Mouse (Mus musculus) erythroblast, embryonic 14.5 days (primary cell): ENCODE data around the gene Slc25a25. TPM values are rescaled to one million over a fixed set of nuclear protein-coding genes. Genes with fewer than 3 reads are reported as not detected.
"Not testable (repeated sequence)": the region's sequence is repeated elsewhere in the genome, so short reads cannot be mapped to it uniquely, and the experiment has no call there.

Experiments
- H3K27me3 ChIP-seq: 2 replicates; pipeline ENCODE4 v1.6.1; 2012; ENCODE audit warnings: inconsistent platforms; ENCODE audit not compliant: control insufficient read depth
- H3K36me3 ChIP-seq: 2 replicates; pipeline ENCODE4 v1.6.1; 2012; ENCODE audit warnings: mild to moderate bottlenecking, inconsistent platforms; ENCODE audit not compliant: control insufficient read depth
- H3K4me1 ChIP-seq: 2 replicates; pipeline ENCODE4 v1.6.1; 2012; ENCODE audit warnings: inconsistent platforms; ENCODE audit not compliant: control insufficient read depth
- H3K4me3 ChIP-seq: replicated peaks from 2 replicates; pipeline ENCODE3; 2012; ENCODE audit warnings: moderate library complexity, mild to moderate bottlenecking, inconsistent platforms
- H3K9me3 ChIP-seq: 2 replicates; pipeline ENCODE4 v1.6.1; 2012; ENCODE audit warnings: low read length, inconsistent platforms, mixed read lengths; ENCODE audit not compliant: control insufficient read depth
- GATA1 ChIP-seq: IDR thresholded peaks from 2 replicates; pipeline ENCODE4 v1.6.1; 2012; ENCODE audit warnings: low read length, inconsistent platforms, mixed read lengths
- TAL1 ChIP-seq: IDR thresholded peaks from 3 replicates; pipeline ENCODE4 v1.6.1; 2012; ENCODE audit warnings: low read length, inconsistent platforms, mixed read lengths
- polyA plus RNA-seq: library from polyadenylated mRNA; stranded (reverse); fragments of >175 nt; gene quantifications from 2 replicates; pipeline ENCODE4 v1.2.3, GENCODE M21; 2012

The Slc25a25 gene
- polyA plus RNA-seq, result 1.9 and 2.0 TPM in 2 replicates

DNA sequence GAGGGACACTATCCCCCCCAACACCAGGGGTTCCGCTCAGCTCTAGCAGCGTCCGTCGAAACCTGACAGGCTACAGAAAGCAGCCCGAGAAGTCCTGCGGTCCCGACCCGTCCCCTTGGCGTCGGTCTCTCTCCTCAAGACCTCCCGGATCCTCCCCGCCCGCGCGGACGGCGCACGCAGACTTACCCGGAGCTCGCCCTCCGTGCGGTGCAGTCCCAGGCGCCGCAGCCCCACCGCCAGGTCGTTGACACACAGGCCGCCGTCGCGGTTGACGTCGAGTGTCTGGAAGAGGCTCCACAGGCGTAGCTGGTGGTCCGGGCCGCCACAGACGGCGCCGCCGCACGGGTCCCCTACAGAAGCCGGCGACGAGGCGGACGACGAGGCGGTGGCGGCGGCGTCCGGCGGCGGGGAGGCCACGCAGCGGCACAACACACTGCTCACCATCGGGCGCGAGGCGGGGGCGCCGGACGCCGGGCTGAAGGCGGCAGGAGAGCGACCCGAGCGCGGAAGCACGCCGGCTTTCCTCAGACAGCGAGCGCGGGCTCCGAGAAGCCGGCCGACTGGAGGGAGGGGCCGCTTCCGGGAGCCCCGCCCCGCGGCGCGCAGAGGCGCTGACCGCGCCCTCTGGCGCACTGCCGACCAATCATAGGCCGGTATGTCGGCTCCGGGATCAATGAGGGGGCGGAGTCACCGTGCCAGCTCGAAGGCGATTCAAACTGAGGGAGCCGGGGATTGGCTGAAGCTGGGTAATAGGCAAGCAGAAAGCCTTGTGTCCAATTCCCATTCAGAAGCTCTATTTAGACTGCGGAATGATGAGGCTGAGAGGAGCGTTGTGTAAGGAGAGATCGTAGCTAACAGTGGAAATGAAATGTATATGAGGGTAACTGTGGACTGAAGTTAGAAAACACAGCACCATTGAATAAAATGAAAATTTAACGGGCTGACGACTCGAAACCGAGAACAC, at the start of gene Slc25a25:
Gene Slc25a25, minus strand, starts transcription at position 565 of the 964 bp plus-strand sequence.
- H3K27me3 ChIP-seq, result no peaks in the 10 kb centered on the region
- peaks cover 64% of the 10 kb centered on the region for H3K4me1 ChIP-seq
- no peaks in the 10 kb centered on the region for H3K9me3 ChIP-seq
- peak within 1 kb of the TSS; percentile 85 for H3K4me3 ChIP-seq
- no peak for TF ChIP-seq TAL1
- TF ChIP-seq GATA1, result no peak
- peaks cover 25% of the 10 kb centered on the region for H3K36me3 ChIP-seq

GRCm38 (mm10) chr2:32500461-32500860, 49.2 kb upstream of the Slc25a25 start:
- H3K27me3 ChIP-seq, result no peaks in the 10 kb centered on the region
- no peak overlapping the region for H3K4me3 ChIP-seq
- peaks cover 6% of the 10 kb centered on the region for H3K4me1 ChIP-seq
- H3K9me3 ChIP-seq, result peaks cover 7% of the 10 kb centered on the region; the same call in 1 of the 2 replicates
- TF ChIP-seq GATA1 (no peak), TAL1 (no peak)
- H3K36me3 ChIP-seq, result no peaks in the 10 kb centered on the region

GRCm38 (mm10) chr2:32499365-32499764, 48.1 kb upstream of the Slc25a25 start:
- H3K36me3 ChIP-seq, result no peaks in the 10 kb centered on the region
- peaks cover 7% of the 10 kb centered on the region; the same call in 1 of the 2 replicates for H3K9me3 ChIP-seq
- TF ChIP-seq GATA1 (no peak), TAL1 (no peak)
- no peaks in the 10 kb centered on the region for H3K27me3 ChIP-seq
- H3K4me3 ChIP-seq, result no peak overlapping the region
- peaks cover 16% of the 10 kb centered on the region for H3K4me1 ChIP-seq

GRCm38 (mm10) chr2:32496190-32496589, 44.9 kb upstream of the Slc25a25 start:
- Histone ChIP-seq H3K4me3 (no peak overlapping the region), H3K27me3 (no peaks in the 10 kb centered on the region), H3K36me3 (no peaks in the 10 kb centered on the region), H3K4me1 (peaks cover 16% of the 10 kb centered on the region), H3K9me3 (peaks cover 7% of the 10 kb centered on the region; the same call in 1 of the 2 replicates)
- no peak for TF ChIP-seq TAL1
- no peak for TF ChIP-seq GATA1

GRCm38 (mm10) chr2:32495185-32495726, 44.0 kb upstream of the Slc25a25 start:
- Histone ChIP-seq H3K27me3 (no peaks in the 10 kb centered on the region), H3K4me3 (peak overlapping the region; percentile 46), H3K4me1 (peaks cover 16% of the 10 kb centered on the region), H3K36me3 (no peaks in the 10 kb centered on the region), H3K9me3 (peaks cover 7% of the 10 kb centered on the region; the same call in 1 of the 2 replicates)
- no peak for TF ChIP-seq TAL1
- no peak for TF ChIP-seq GATA1

- no peak overlapping the region for H3K4me3 ChIP-seq
- H3K9me3 ChIP-seq, result peaks cover 7% of the 10 kb centered on the region; the same call in 1 of the 2 replicates
- H3K4me1 ChIP-seq, result peaks cover 16% of the 10 kb centered on the region
- TF ChIP-seq TAL1 (no peak), GATA1 (no peak)
- no peaks in the 10 kb centered on the region for H3K36me3 ChIP-seq
- H3K27me3 ChIP-seq, result no peaks in the 10 kb centered on the region
Measured at GRCm38 (mm10) chr2:32494522-32494921, 43.3 kb upstream of the Slc25a25 start.

- H3K27me3 ChIP-seq, result no peaks in the 10 kb centered on the region
- no peaks in the 10 kb centered on the region for H3K36me3 ChIP-seq
- H3K4me3 ChIP-seq, result no peak overlapping the region
- 0 out of 2 replicates have a peak, but pooled peaks cover 2% of the 10 kb centered on the region for H3K9me3 ChIP-seq
- TF ChIP-seq GATA1 (no peak), TAL1 (no peak)
- H3K4me1 ChIP-seq, result peaks cover 16% of the 10 kb centered on the region
Measured at GRCm38 (mm10) chr2:32493301-32493701, 42.1 kb upstream of the Slc25a25 start.

DNA sequence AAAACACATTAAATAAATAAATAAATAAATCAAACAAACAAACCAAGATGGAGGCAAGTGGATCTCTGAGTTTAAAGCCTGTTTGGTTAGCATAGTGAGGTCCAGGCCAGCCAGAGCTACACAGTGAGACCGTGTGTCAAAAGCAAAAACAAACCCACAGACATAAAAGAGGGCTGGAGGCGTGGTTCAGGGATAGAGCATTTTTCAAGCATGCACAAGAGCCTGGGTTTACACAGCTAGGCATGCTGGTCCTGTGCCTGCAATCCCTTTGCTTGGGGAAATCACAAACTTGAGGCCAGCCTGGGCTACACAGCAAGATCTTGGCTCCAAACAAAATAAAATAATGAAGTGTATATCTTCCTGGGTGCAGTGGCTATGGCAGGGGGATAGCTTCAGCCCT, 41.4 kb upstream of the Slc25a25 start:
- Histone ChIP-seq H3K4me1 (peaks cover 16% of the 10 kb centered on the region), H3K4me3 (no peak overlapping the region), H3K27me3 (no peaks in the 10 kb centered on the region), H3K9me3 (no peaks in the 10 kb centered on the region), H3K36me3 (no peaks in the 10 kb centered on the region)
- no peak for TF ChIP-seq GATA1
- no peak for TF ChIP-seq TAL1

DNA sequence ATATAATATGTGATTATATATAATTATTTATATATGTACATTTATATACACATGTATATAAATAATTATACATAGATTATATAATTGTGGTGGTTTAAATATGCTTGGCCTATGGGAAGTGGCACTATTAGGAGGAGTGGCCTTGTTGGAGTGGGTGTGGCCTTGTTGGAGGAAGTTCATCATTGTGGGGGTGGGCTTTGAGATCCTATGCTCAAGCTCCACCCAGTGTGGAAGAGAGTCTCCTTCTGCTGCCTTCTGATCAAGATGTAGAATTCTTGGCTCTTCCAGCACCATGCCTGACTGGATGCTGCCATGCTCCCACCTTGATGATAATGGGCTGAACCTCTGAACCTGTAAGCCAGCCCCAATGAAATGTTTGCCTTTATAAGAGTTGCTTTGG, 39.5 kb upstream of the Slc25a25 start:
- H3K4me1 ChIP-seq, result peaks cover 28% of the 10 kb centered on the region
- not testable (repeated sequence) for H3K36me3 ChIP-seq, H3K27me3 ChIP-seq, H3K4me3 ChIP-seq, H3K9me3 ChIP-seq
